ENCODE assay signal across 11 mouse cellular contexts in the genomic region with DNA sequence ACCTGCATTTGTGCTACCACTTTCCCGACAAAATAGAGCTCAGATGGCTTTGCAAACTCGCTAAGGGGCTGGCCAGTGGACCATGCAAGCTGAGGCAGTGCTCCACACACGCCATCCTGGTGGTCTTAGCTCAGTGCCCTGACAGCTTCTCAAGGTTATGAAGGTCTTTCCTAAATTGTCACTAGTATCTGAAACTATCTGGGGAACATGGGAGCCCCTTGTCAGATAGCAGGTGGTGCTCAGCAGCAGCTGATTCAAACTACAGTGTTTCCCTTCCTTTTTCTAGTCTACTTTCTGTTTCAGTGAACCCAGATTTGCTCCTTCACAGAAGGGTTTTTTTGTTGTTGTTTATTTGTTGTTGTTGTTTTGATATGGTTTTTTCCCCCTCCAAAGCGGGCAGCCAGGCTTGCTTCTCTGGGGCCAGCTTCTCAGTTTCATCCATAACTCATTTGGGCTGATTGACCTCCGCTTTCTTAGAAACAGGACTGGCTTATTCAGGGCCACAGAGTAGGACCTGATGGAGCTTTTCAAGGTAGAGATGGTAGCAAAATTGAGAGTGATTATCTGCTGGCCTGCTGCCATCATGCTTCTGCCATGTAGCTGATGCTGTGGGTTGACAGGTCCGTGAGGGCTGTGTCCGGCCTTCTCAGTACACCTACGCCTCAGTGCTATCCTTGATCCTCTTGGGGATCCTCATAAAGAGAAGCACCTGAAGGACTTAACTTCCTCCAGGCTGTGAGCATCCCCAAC.
A peak's percentile ranks its signal among the peaks of the same experiment; 100 is the strongest.
DNase-seq lines count a peak whose midpoint lies in the region; ATAC-seq and TF ChIP-seq lines count a peak whose summit lies in the region.
"Had no signal": no experiment of that assay in that cellular context is flagged by ENCODE, and none has a peak within 500 bp of the region (broad histone marks: within the 10 kb centered on the region; RNA-seq: fewer than 3 reads in every experiment).

No protein-coding gene starts in this region.

- TF ChIP-seq RAD21 in MEL (IDR thresholded peaks at IDR 0.05; ENCODE audit: low read depth, low read length): no peak

- H3K4me1 ChIP-seq in forebrain, embryonic 12.5 days: peaks cover 76% of the 10 kb centered on the region
- peaks cover 35% of the 10 kb centered on the region; the same call in 1 of the 2 replicates for H3K4me1 ChIP-seq in forebrain, embryonic 11.5 days (replicated peaks; ENCODE audit: control insufficient read depth, insufficient read depth, low read length)
- peaks cover 59% of the 10 kb centered on the region for H3K4me1 ChIP-seq in kidney, embryonic 16.5 days (ENCODE audit: insufficient read depth, low read length)
- H3K4me1 ChIP-seq in MEL (ENCODE audit: control insufficient read depth in 1 of 2, insufficient read depth in 2 of 2, low read length in 2 of 2): peaks cover 30 to 50% of the 10 kb centered on the region in 2 experiments
- H3K4me1 ChIP-seq in heart, embryonic 16.5 days (ENCODE audit: control insufficient read depth, insufficient read depth, low read length): peaks cover 62% of the 10 kb centered on the region

- no peak overlapping the region for H3K9ac ChIP-seq in forebrain, embryonic 12.5 days
- no peak overlapping the region for H3K9ac ChIP-seq in forebrain, embryonic 11.5 days (ENCODE audit: low read length)
- H3K9ac ChIP-seq in kidney, embryonic 16.5 days (replicated peaks; ENCODE audit: low read length): no peak overlapping the region
- H3K9ac ChIP-seq in MEL (ENCODE audit: control insufficient read depth, low read depth, low read length, poor library complexity, severe bottlenecking): no peak overlapping the region
- H3K9ac ChIP-seq in heart, embryonic 16.5 days (ENCODE audit: low read length): no peak overlapping the region
- H3K9ac ChIP-seq: forebrain, postnatal 0 days; limb, embryonic 12.5 days had no signal

- TF ChIP-seq EP300 in MEL (IDR thresholded peaks at IDR 0.05; ENCODE audit: low read depth in 1 of 2, low read length in 2 of 2): no peak

- 84% methylated on average over 8 of the region's 8 CpGs for WGBS in forebrain, embryonic 12.5 days
- 82% methylated on average over 8 of the region's 8 CpGs for WGBS in forebrain, embryonic 11.5 days
- WGBS in kidney, embryonic 16.5 days: 60% methylated on average over 8 of the region's 8 CpGs
- 76% methylated on average over 8 of the region's 8 CpGs for WGBS in heart, embryonic 16.5 days

- no peaks in the 10 kb centered on the region for H3K79me2 ChIP-seq in MEL (ENCODE audit: control insufficient read depth, insufficient read depth, low read length, poor library complexity)

- no peak overlapping the region for H3K4me2 ChIP-seq in forebrain, embryonic 12.5 days
- no peak overlapping the region for H3K4me2 ChIP-seq in forebrain, embryonic 11.5 days (ENCODE audit: low read depth, low read length, severe bottlenecking)
- no peak overlapping the region for H3K4me2 ChIP-seq in kidney, embryonic 16.5 days (replicated peaks; ENCODE audit: low read depth, low read length)
- no peak overlapping the region for H3K4me2 ChIP-seq in heart, embryonic 16.5 days (ENCODE audit: low read depth, low read length)
- H3K4me2 ChIP-seq: limb, embryonic 12.5 days had no signal

- TF ChIP-seq POLR2A in MEL (IDR thresholded peaks at IDR 0.05; ENCODE audit: control insufficient read depth in 1 of 2, insufficient read depth in 1 of 2, low read depth in 1 of 2, low read length in 2 of 2, poor library complexity in 1 of 2): no peak

- no peak for DNase-seq in forebrain, embryonic 11.5 days (ENCODE audit: low spot score)
- DNase-seq in kidney, postnatal 10 days: peak; percentile 30
- no peak for DNase-seq in MEL (ENCODE audit: low read depth, low spot score)
- no peak for DNase-seq in c-Kit-positive CD71-positive TER-119-positive erythroid progenitor cells, embryonic 14.5 days (ENCODE audit: low spot score)

- no peaks in the 10 kb centered on the region for H3K36me3 ChIP-seq in forebrain, embryonic 12.5 days (replicated peaks)
- no peaks in the 10 kb centered on the region for H3K36me3 ChIP-seq in forebrain, embryonic 11.5 days (ENCODE audit: control insufficient read depth, insufficient read depth, low read length)
- peaks cover 4% of the 10 kb centered on the region; the same call in 1 of the 2 replicates for H3K36me3 ChIP-seq in kidney, embryonic 16.5 days (ENCODE audit: insufficient read depth, low read length)
- peaks cover 0 to 45% of the 10 kb centered on the region in 2 experiments; a peak in 2 of 4 replicates for H3K36me3 ChIP-seq in MEL (ENCODE audit: control insufficient read depth in 1 of 2, insufficient read depth in 2 of 2, low read length in 2 of 2)
- H3K36me3 ChIP-seq in heart, embryonic 16.5 days (ENCODE audit: control insufficient read depth, insufficient read depth): 0 out of 2 replicates have a peak, but pooled peaks cover 3% of the 10 kb centered on the region
- H3K36me3 ChIP-seq: limb, embryonic 12.5 days had no signal

- no peak for ATAC-seq in forebrain, embryonic 12.5 days (ENCODE audit: low FRiP score)
- ATAC-seq in forebrain, embryonic 11.5 days (replicated peaks; ENCODE audit: low FRiP score): no peak
- no peak for ATAC-seq in kidney, embryonic 16.5 days (ENCODE audit: low FRiP score, low TSS enrichment)
- ATAC-seq in heart, embryonic 16.5 days (replicated peaks; ENCODE audit: extremely low read depth, insufficient read depth, low FRiP score): no peak

- H3K27ac ChIP-seq in forebrain, embryonic 12.5 days: peak overlapping the region; percentile 42; the same call in 1 of the 2 replicates
- H3K27ac ChIP-seq in forebrain, embryonic 11.5 days (ENCODE audit: low read depth, low read length): no peak overlapping the region
- no peak overlapping the region for H3K27ac ChIP-seq in kidney, embryonic 16.5 days (ENCODE audit: low read length)
- H3K27ac ChIP-seq in MEL (ENCODE audit: control insufficient read depth, low read depth, low read length): no peak overlapping the region; the same call in 1 of the 2 replicates
- peak overlapping the region; percentile 83 for H3K27ac ChIP-seq in heart, embryonic 16.5 days (ENCODE audit: low read length)
- H3K27ac ChIP-seq: limb, embryonic 12.5 days had no signal

- H3K9me3 ChIP-seq in forebrain, embryonic 12.5 days: no peaks in the 10 kb centered on the region
- H3K9me3 ChIP-seq in forebrain, embryonic 11.5 days (ENCODE audit: control insufficient read depth, low read length): no peaks in the 10 kb centered on the region
- H3K9me3 ChIP-seq in kidney, embryonic 16.5 days (ENCODE audit: low read length): no peaks in the 10 kb centered on the region
- no peaks in the 10 kb centered on the region for H3K9me3 ChIP-seq in MEL (replicated peaks; ENCODE audit: insufficient read depth, low read length)
- H3K9me3 ChIP-seq in heart, embryonic 16.5 days (replicated peaks; ENCODE audit: control insufficient read depth, low read length): no peaks in the 10 kb centered on the region
- H3K9me3 ChIP-seq: embryonic facial prominence, embryonic 10.5 days; limb, embryonic 12.5 days had no signal

- no peaks in the 10 kb centered on the region for H3K27me3 ChIP-seq in forebrain, embryonic 12.5 days
- no peaks in the 10 kb centered on the region for H3K27me3 ChIP-seq in forebrain, embryonic 11.5 days (ENCODE audit: control insufficient read depth, insufficient read depth, low read length)
- H3K27me3 ChIP-seq in kidney, embryonic 16.5 days (ENCODE audit: insufficient read depth, low read length): no peaks in the 10 kb centered on the region
- no peaks in the 10 kb centered on the region for H3K27me3 ChIP-seq in MEL (ENCODE audit: control insufficient read depth in 1 of 2, insufficient read depth in 2 of 2, low read length in 2 of 2)
- H3K27me3 ChIP-seq in heart, embryonic 16.5 days (ENCODE audit: control insufficient read depth, insufficient read depth, low read length): no peaks in the 10 kb centered on the region
- H3K27me3 ChIP-seq: CH12.LX had no signal

- no peak overlapping the region for H3K4me3 ChIP-seq in forebrain, embryonic 12.5 days (replicated peaks)
- no peak overlapping the region for H3K4me3 ChIP-seq in forebrain, embryonic 11.5 days (ENCODE audit: low read depth, low read length)
- no peak overlapping the region for H3K4me3 ChIP-seq in kidney, embryonic 16.5 days (ENCODE audit: low read length)
- H3K4me3 ChIP-seq in MEL (ENCODE audit: control insufficient read depth in 1 of 2, insufficient read depth in 1 of 2, low read depth in 2 of 2, low read length in 2 of 2): no peak overlapping the region
- no peak overlapping the region for H3K4me3 ChIP-seq in heart, embryonic 16.5 days (ENCODE audit: low read length)
- H3K4me3 ChIP-seq: embryonic facial prominence, embryonic 10.5 days; limb, embryonic 12.5 days had no signal

- no peak for TF ChIP-seq CTCF in MEL (IDR thresholded peaks at IDR 0.05 in 2 of 3, conservative IDR thresholded peaks at IDR 0.05 in 1 of 3; ENCODE audit: control insufficient read depth in 1 of 3, insufficient read depth in 1 of 3, low read depth in 2 of 3, low read length in 3 of 3, poor library complexity in 1 of 3, severe bottlenecking in 1 of 3)

TF ChIP-seq in MEL, 35 proteins besides CTCF, POLR2A, EP300 and RAD21:
- no peak; the same call in 1 of the 2 replicates for TF ChIP-seq MXI1 (IDR thresholded peaks at IDR 0.05; ENCODE audit: low read depth, low read length)
- TF ChIP-seq NELFE (IDR thresholded peaks at IDR 0.05; ENCODE audit: low read depth, low read length): no peak
- no peak for TF ChIP-seq GABPA (IDR thresholded peaks at IDR 0.05; ENCODE audit: low read depth, low read length)
- no peak for TF ChIP-seq CHD1 (IDR thresholded peaks at IDR 0.05; ENCODE audit: low read depth, low read length)
- TF ChIP-seq ETS1 (IDR thresholded peaks at IDR 0.05; ENCODE audit: low read depth, low read length): peak; percentile 57
- TF ChIP-seq POLR2AphosphoS5 (IDR thresholded peaks at IDR 0.05; ENCODE audit: borderline replicate concordance, low read depth, low read length): no peak
- no peak for TF ChIP-seq CHD2 (IDR thresholded peaks at IDR 0.05; ENCODE audit: low read length)

Comparison
In these comparisons a context has a peak if more than half of its experiments do, and no peak if none do; other contexts are left out.
1. H3K27ac ChIP-seq: peak in forebrain, embryonic 12.5 days (single experiment) and heart, embryonic 16.5 days (single experiment); none in forebrain, embryonic 11.5 days (single experiment), kidney, embryonic 16.5 days (single experiment) and MEL (single experiment).